Mouse (Mus musculus) megakaryocyte, embryonic 14.5 days (primary cell): ENCODE measurements around the gene Rabgef1. TPM values are rescaled to one million over a fixed set of nuclear protein-coding genes. Genes with fewer than 3 reads are reported as not detected.

Experiments
- H3K27me3 ChIP-seq: replicated peaks from 2 replicates; pipeline ENCODE3; 2012; ENCODE audit warnings: inconsistent platforms
- H3K36me3 ChIP-seq: replicated peaks from 2 replicates; pipeline ENCODE3; 2012; ENCODE audit warnings: low read length, inconsistent platforms, mixed read lengths
- H3K4me1 ChIP-seq: 2 replicates; pipeline ENCODE4 v1.6.1; 2012; ENCODE audit warnings: inconsistent platforms
- H3K4me3 ChIP-seq: replicated peaks from 2 replicates; pipeline ENCODE3; 2012; ENCODE audit warnings: moderate library complexity, mild to moderate bottlenecking, inconsistent platforms
- H3K9me3 ChIP-seq: 2 replicates; pipeline ENCODE4 v1.6.1; 2012; ENCODE audit warnings: inconsistent platforms
- FLI1 ChIP-seq: IDR thresholded peaks from 2 replicates; pipeline ENCODE4 v1.6.1; 2012; ENCODE audit warnings: low read length, inconsistent platforms, mixed read lengths
- GATA1 ChIP-seq: IDR thresholded peaks from 3 replicates; pipeline ENCODE4 v1.6.1; 2012; ENCODE audit warnings: mixed read lengths, low read length, inconsistent platforms, borderline replicate concordance
- polyA plus RNA-seq: library from polyadenylated mRNA; stranded (reverse); fragments of >175 nt; gene quantifications from 2 replicates; pipeline ENCODE4 v1.2.3, GENCODE M21; 2012; ENCODE audit warnings: low replicate concordance; ENCODE audit not compliant: insufficient read depth

Rabgef1 gene
- polyA plus RNA-seq, 1 experiment = 36.2 TPM

GRCm38 (mm10) chr5:130170666-130171422 lies 754 bp upstream of the Rabgef1 start:
- H3K9me3 ChIP-seq = no peaks in the 10 kb centered on the region
- peak; percentile 52; the same call in 1 of the 3 replicates for TF ChIP-seq GATA1
- TF ChIP-seq FLI1 = no peak
- peak overlapping the region; percentile 94 for H3K4me3 ChIP-seq
- H3K36me3 ChIP-seq = peaks cover 15% of the 10 kb centered on the region
- no peaks in the 10 kb centered on the region for H3K27me3 ChIP-seq
- H3K4me1 ChIP-seq = peaks cover 58% of the 10 kb centered on the region

DNA sequence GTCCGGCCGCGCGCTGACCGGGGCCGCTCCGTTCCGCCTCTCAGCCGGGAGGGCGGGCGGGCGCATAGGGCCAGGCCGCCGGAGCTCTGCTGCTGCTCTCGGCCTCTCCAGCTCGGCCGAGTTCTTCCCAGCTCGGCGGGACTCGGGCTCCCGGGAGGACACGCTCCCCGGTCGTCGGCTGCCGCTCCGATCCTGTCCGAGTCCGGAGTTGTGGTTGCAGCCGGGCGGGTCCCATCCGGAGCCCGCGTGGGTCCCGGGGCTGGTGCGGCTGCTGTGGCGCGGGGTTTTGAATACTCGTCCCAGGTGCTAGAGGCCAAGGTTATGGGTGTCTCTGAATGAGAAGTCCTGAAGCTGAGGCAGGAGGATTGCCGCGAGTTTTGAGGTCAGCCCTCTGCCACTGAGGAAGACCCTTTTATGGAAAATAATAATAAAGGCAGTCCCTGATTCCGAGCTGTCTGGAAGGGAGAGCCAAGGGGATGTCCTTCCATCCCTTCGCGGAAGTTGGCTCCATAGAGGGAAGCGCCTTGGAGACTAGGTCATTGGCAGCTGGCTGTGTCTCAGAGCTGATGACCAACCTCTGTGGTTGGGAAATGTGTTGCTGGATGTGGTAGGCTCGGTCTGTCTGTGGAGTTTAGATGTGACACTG lies 481 bp downstream of the Rabgef1 start:
- no peak for TF ChIP-seq GATA1
- no peak for TF ChIP-seq FLI1
- peaks cover 68% of the 10 kb centered on the region for H3K4me1 ChIP-seq

DNA sequence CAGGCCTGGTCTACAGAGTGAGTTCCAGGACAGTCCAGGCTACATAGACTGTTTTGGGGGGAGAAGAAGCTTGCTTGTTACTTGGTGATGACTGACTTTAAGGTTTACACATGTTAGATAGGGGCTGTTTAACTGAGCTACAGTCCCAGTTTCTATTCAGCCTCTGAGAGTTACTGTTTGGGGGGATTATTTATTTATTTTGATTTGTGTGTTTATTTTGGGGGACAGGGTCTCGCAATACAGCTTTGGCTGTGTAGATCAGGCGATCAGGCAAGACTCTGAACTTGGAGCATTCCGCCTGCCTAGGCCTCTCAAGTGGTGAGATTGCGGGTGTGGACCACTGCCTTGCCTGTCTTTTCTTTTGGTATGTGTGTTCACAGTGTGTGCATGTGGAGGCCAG lies 1.4 kb downstream of the Rabgef1 start:
- TF ChIP-seq GATA1 = no peak
- TF ChIP-seq FLI1 = no peak
- peak overlapping the region; percentile 94 for H3K4me3 ChIP-seq
- H3K4me1 ChIP-seq = peaks cover 75% of the 10 kb centered on the region

More for the DNA sequence above, 481 bp downstream of the Rabgef1 start:
- Histone ChIP-seq H3K27me3 (no peaks in the 10 kb centered on the region), H3K9me3 (no peaks in the 10 kb centered on the region), H3K36me3 (peaks cover 22% of the 10 kb centered on the region), H3K4me3 (peak overlapping the region; percentile 94)

DNA sequence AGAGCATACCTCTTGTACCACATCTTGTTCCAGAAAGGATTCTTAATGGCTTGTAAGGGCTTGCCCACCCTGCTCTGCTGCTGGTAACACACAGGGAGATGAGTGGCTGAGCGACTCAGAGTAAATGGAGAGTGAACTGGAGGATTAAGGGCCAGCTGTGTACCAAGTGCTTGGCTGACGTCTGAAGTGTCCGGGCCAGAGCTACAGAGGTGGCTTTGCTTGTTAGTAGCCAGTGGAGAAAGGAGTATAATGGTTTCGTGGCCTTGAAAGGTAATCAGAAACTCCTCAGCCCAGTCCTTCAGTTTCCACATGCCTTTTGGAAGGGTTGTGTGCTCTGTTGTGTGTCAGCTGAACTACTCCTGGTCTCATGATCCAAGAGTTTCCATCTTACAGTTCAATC lies 6.3 kb downstream of the Rabgef1 start:
- H3K4me3 ChIP-seq = peak overlapping the region; percentile 46
- peaks cover 91% of the 10 kb centered on the region for H3K4me1 ChIP-seq
- no peaks in the 10 kb centered on the region for H3K27me3 ChIP-seq
- no peaks in the 10 kb centered on the region for H3K9me3 ChIP-seq
- peaks cover 46% of the 10 kb centered on the region for H3K36me3 ChIP-seq
- TF ChIP-seq GATA1 (no peak), FLI1 (no peak)

More for the DNA sequence above, 1.4 kb downstream of the Rabgef1 start:
- Histone ChIP-seq H3K36me3 (peaks cover 26% of the 10 kb centered on the region), H3K27me3 (no peaks in the 10 kb centered on the region), H3K9me3 (no peaks in the 10 kb centered on the region)

DNA sequence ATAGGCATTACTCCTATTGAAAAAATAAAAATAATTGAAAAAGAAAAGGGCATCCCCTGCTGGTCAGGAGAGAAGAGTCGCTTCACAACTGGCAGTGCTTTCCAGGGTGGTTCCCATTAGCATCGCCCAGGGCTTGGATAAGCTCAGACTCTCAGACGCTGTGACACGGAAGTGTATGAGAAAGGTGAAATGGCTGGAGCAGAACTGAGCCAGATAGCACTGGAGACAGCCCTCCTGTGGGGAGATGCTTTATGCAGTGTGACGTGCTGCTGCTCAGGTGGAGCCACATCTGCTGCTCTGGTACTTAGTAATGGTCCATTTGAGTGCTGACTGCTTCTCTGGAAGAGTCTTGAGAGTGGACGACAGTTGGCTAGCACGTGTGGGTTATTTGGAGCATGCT lies 8.8 kb downstream of the Rabgef1 start:
- H3K4me3 ChIP-seq = no peak overlapping the region
- TF ChIP-seq GATA1 = no peak
- TF ChIP-seq FLI1 = no peak
- H3K36me3 ChIP-seq = peaks cover 60% of the 10 kb centered on the region
- peaks cover 89% of the 10 kb centered on the region for H3K4me1 ChIP-seq
- no peaks in the 10 kb centered on the region for H3K27me3 ChIP-seq
- no peaks in the 10 kb centered on the region for H3K9me3 ChIP-seq

GRCm38 (mm10) chr5:130181740-130182540 lies 10.3 kb downstream of the Rabgef1 start:
- Histone ChIP-seq H3K4me1 (peaks cover 92% of the 10 kb centered on the region), H3K9me3 (no peaks in the 10 kb centered on the region), H3K4me3 (peak overlapping the region; percentile 50), H3K27me3 (no peaks in the 10 kb centered on the region), H3K36me3 (peaks cover 60% of the 10 kb centered on the region)
- TF ChIP-seq GATA1 = no peak
- TF ChIP-seq FLI1 = no peak

GRCm38 (mm10) chr5:130182541-130182821 lies 10.9 kb downstream of the Rabgef1 start:
- no peaks in the 10 kb centered on the region for H3K9me3 ChIP-seq
- H3K36me3 ChIP-seq = peaks cover 66% of the 10 kb centered on the region
- peak overlapping the region; percentile 50 for H3K4me3 ChIP-seq
- H3K4me1 ChIP-seq = peaks cover 91% of the 10 kb centered on the region
- no peaks in the 10 kb centered on the region for H3K27me3 ChIP-seq
- no peak for TF ChIP-seq GATA1
- no peak for TF ChIP-seq FLI1

GRCm38 (mm10) chr5:130184193-130184856 lies 12.7 kb downstream of the Rabgef1 start:
- Histone ChIP-seq H3K9me3 (no peaks in the 10 kb centered on the region), H3K36me3 (peaks cover 79% of the 10 kb centered on the region), H3K4me3 (peak overlapping the region; percentile 46), H3K4me1 (peaks cover 86% of the 10 kb centered on the region), H3K27me3 (no peaks in the 10 kb centered on the region)
- TF ChIP-seq GATA1 (no peak), FLI1 (no peak)

DNA sequence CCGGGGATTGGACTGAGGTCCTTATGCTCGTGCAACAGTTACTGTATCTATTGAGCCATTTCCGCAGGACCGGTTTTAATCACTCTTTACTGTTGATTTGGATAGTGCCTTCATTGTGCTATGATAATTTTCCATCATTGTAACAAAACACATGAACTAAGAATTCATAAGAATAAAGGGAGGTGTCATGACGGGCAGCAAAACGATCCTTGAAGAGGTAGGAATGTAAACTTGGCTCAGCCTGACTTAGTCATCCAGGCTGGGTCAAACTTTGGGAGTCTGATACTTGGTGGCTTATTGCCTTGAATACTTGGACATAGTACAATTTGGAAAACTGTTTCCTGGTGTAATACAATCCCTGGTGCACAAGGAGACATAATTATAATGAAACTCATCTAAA lies 13.7 kb downstream of the Rabgef1 start:
- peaks cover 81% of the 10 kb centered on the region for H3K4me1 ChIP-seq
- H3K4me3 ChIP-seq = no peak overlapping the region
- TF ChIP-seq FLI1 (no peak), GATA1 (no peak)
- H3K27me3 ChIP-seq = no peaks in the 10 kb centered on the region
- H3K9me3 ChIP-seq = no peaks in the 10 kb centered on the region
- peaks cover 85% of the 10 kb centered on the region for H3K36me3 ChIP-seq

DNA sequence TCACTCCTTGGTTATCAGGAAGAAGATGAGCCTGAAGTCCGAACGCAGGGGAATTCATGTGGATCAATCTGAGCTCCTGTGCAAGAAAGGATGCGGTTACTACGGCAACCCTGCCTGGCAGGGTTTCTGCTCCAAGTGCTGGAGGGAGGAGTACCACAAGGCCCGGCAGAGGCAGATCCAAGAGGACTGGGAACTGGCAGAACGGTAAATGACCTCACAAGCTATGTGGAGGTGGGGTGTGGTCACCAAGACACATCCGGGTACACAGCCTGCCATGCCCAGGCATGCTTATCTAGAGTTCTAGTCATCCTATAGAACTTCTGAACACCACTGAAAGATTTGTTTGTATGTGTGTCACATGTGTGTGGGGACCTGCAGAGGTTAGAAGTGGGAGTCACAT lies 15.8 kb downstream of the Rabgef1 start:
- H3K27me3 ChIP-seq = no peaks in the 10 kb centered on the region
- H3K9me3 ChIP-seq = no peaks in the 10 kb centered on the region
- peaks cover 71% of the 10 kb centered on the region for H3K4me1 ChIP-seq
- H3K36me3 ChIP-seq = peaks cover 91% of the 10 kb centered on the region
- H3K4me3 ChIP-seq = no peak overlapping the region
- no peak for TF ChIP-seq GATA1
- TF ChIP-seq FLI1 = no peak
